Mouse (Mus musculus): Measurements from ENCODE around the gene 4931440F15Rik. TPM values are rescaled to one million over a fixed set of nuclear protein-coding genes. Genes with fewer than 3 reads are reported as not detected.

The 4931440F15Rik gene
- polyA plus RNA-seq, 1 experiment from 2014 or later = 0.20 TPM

Other genes with a start within 250 kb of the 4931440F15Rik start
- gene Rtn4, start 132.7 kb downstream of the 4931440F15Rik start, polyA plus RNA-seq (2014; fragmentation: Nextera tagmentation; extraction: Ambion mirVana) = 57.1 and 68.3 TPM in 2 replicates
- gene Eml6, start 200.4 kb upstream of the 4931440F15Rik start, polyA plus RNA-seq (2014; fragmentation: Nextera tagmentation; extraction: Ambion mirVana) = 0.84 and 1.3 TPM in 2 replicates